Mouse (Mus musculus) liver, postnatal 0 days (tissue): ENCODE measurements at regions not wholly inside any gene's neighbourhood (a gene's known extent, or its start where the extent isn't known, plus 50 kb on each side); places are given as distances from the start of the nearest gene placed in this dataset.

Source experiments
- CTCF ChIP-seq: sonication (generic); IDR thresholded peaks from 2 replicates; pipeline ENCODE4 v1.5.1; 2016; ENCODE audit warnings: antibody characterized with exemption, low read depth
- EP300 ChIP-seq: IDR thresholded peaks from 2 replicates; pipeline ENCODE4 v1.6.1; 2016; ENCODE audit warnings: antibody characterized with exemption, low read depth, mild to moderate bottlenecking

DNA sequence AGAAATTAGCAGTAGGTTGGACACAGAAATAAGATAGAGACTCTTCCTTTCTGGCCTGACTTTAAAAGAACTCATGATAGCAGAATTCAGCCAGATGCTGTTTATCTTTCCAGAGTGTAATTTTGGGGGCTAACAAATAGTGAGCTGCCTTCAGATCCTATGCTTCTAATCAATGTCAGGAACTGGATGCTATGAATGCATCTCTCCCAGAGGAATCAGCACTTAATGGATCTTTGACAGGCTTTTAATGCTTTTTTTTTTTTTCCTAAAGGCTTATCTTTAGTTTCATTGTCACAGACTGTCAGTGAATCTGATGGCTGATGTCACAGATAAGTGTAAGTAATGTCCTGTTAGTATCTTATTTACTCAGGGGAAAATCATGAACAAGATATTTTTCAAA lies 50.5 kb upstream of the Mdga2 start:
- TF ChIP-seq CTCF (no peak), EP300 (no peak)
